Mouse (Mus musculus) 416B (cell line): ENCODE results near the gene Tsc22d3.
"Not testable (repeated sequence)": the region's sequence is repeated elsewhere in the genome, so short reads cannot be mapped to it uniquely, and the experiment has no call there.

Source experiments
- DNase-seq: peaks from one replicate; pipeline ENCODE4 v3.0.0; 2011; ENCODE audit warnings: low read depth

The Tsc22d3 gene

DNA sequence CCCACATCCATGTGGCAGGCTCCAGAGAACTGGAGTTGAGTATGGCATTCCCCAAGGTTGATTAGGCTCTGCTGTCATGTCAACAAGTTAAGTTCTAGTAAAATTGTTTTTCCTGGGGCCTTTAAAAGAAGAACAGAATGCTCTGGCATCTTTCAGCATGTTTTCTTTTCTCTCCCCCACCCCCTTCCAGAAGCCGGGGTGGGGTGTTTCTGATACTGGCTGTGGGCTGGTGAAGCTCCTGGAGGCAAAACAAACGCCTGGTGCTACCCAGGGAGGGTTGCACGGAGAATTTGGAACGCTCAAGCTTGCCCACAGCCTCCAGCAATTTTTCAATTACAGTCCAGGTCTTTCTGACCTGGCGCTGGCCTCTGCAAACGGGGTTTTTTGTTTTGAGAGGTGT lies 73.2 kb downstream of the Tsc22d3 start:
- no peak for DNase-seq

GRCm38 (mm10) chrX:140526253-140526618 lies 74.2 kb downstream of the Tsc22d3 start:
- DNase-seq, result no peak

GRCm38 (mm10) chrX:140525604-140526252 lies 74.7 kb downstream of the Tsc22d3 start:
- DNase-seq, result no peak

- DNase-seq, result no peak
These were observed 76.2 kb downstream of the Tsc22d3 start for GRCm38 (mm10) chrX:140524231-140524630.

DNA sequence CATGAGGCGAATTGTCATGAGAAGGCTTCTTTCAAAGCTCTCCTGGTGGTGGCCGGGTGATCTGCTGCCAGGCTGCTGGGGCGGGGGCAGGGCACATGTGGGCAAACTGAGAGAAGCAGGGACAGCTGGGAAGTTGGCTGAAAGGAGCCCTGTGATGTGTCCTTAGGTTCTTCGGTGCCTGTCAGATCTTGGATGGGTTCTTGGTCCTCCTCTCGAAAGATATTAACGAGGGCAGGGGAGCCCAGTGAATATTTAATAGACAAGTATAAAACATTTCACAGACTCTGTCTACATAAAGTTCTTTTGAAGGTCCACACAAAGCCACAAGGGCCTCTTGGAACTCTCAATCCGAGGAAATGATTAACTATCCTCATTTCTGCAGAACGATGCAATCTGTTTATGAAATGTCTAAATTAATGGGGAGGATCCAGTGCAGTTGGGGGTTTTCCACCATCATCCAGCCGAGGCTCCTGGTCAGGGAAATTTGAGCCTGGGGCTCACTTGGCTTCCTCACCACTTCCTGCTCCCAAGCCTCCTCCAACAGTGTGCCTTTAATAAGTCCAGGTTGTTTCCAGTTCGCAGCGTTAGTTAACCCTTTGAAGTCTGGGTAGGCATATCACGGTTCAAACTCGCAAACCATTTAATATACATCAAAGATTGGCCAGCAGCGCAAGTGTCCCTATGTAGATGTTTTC lies 78.2 kb downstream of the Tsc22d3 start:
- DNase-seq, result peak; percentile 50

GRCm38 (mm10) chrX:140520146-140521102 lies 80.0 kb downstream of the Tsc22d3 start:
- peak; percentile 97 for DNase-seq

DNA sequence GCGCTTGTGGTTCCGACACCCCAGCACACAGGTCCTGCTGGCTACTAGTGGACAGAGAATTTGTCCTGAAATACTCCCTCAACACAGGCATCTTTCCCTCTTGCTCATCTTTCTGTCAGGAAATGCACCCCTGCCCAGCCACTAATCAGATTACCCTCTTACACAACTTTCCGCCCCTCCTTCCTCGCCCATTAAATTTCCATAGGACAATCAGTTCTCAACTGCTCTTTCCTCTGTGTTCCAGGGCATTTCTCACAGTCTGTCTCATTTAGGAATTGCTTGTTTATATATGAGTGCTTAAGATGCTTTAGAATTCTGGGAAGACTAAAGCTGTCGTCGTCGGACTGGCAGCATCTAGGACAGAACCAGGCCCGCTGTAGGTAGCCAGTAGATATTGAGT lies 82.1 kb downstream of the Tsc22d3 start:
- no peak for DNase-seq

DNA sequence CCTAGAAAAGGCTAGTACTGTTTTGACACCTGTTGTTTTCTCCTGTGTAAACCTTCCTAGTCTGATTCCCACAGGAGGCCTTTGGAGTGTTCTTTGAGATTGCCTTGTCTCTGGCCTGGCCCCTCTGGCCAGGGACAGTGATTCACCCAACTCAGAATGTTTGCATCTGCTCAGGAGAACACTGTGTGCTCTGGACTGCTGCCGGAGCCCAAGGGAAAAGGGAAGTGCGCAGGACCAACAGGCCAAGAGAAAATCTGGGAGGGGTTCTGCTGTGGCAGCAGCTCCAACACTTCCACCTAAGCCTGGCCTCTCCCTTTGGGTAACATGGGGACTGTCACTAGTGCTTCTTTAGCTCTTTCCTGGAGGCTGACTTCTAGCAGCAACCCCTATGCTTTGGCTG lies 87.1 kb downstream of the Tsc22d3 start:
- no peak for DNase-seq

DNA sequence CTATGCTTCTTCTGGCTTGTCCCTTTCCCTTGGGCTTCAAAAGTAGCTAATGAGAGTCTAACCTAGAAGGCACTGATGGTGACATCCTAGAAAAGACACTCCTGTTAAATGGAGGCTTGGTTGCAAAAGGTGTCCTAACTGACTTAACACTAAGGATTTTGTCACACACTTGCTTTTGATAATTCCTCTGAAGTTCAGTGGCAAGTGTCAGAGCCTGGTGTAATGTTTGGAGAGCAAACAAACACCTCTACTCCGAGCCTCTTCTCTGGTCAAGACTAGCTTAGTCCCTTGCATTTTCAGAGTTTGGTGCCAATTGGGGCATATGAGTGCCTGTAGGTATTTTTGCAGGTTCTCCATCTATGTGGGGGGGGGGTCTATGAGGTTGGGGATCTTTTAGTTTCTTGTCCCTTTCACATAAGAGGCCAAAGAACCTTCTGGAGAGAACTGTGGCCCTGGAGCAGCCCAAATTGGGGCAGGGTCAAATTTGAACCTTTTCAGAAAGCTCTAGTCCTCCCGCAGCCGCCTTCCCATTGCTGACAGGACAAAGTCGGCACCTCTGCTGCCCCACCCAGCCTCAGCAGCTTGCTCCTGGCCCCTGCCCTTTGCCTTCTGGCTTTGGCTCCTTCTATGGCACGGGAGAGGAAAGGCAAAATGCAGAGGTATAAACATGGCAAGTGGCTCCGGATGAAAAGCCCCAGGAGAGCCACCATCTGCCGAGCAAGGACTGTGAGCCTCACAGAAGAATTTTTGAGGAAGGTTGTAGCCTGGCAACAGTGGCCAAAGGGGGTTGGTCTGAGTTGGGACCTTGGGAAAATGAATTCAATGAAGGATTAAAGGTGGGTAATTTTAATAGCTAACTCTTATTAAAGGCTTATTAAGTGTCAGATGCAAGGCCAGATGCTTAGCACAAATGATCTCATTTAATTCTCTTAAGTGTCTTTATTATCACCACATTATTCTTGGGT lies 88.5 kb downstream of the Tsc22d3 start:
- DNase-seq, result no peak

DNA sequence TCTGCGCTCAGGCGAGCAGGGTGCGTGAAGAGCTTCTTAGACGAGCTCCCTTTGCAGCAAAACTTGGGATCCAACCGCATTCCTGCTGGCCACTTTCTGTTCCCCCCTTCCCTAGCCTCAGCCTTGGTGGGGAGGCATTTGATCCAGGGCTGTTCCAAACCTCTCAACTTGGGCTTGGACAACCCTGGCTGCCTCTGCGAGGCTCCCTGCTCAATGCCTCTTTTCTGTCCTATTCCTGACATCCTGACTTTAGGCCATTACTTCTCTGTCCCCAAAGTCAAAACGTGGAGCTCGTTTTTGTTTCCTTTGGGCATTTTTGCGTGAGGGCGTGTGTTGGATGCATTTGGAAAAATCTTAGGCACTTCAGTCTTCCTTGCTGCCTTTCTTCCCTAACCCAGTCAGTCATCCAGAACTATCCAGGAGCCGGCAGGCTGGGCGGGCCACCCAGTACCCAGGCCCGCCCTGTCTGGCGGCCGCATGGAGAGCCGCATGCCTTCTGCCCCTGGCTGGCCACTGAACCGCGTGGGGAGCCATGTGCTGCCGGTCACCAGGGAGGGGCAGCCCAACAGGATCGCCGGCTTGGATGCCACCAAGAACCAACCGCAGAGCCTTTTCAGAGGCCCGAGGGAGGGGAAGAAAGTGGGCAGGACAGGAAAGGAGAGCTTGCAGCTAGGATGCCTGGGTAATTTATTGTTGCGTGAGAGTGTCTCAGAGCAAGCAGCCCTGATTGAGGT lies 89.6 kb downstream of the Tsc22d3 start:
- no peak for DNase-seq

DNA sequence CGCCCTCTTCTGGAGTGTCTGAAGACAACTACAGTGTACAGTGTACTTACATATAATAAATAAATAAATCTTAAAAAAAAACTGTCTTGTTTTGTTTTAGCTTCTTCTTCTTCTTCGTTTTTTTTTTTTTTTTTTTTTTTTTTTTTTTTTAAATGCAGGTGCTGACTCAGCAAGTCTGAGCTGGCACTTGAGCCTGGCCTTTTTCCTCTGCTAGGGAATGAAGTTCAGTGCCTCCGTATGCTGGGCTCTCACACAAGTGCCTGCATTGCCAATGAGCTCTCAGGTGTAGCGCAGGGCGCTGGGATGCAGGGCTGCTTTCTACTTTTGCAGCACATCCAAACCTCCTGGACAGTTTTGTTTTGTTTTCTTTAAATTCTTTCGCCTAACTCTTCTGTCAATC lies 90.6 kb downstream of the Tsc22d3 start:
- DNase-seq, result no peak

- not testable (repeated sequence) for DNase-seq
These were observed 91.7 kb downstream of the Tsc22d3 start for GRCm38 (mm10) chrX:140508791-140509190.

- DNase-seq, result no peak
These were observed 93.1 kb downstream of the Tsc22d3 start for GRCm38 (mm10) chrX:140507377-140507776.

GRCm38 (mm10) chrX:140506436-140507180 lies 93.9 kb downstream of the Tsc22d3 start:
- DNase-seq, result peak; percentile 59

- peak; percentile 89 for DNase-seq
These were observed 94.8 kb downstream of the Tsc22d3 start for GRCm38 (mm10) chrX:140505497-140506238.

GRCm38 (mm10) chrX:140503905-140504304 lies 96.6 kb downstream of the Tsc22d3 start:
- peak; percentile 91 for DNase-seq

GRCm38 (mm10) chrX:140501401-140502301 lies 98.8 kb downstream of the Tsc22d3 start:
- no peak for DNase-seq

DNA sequence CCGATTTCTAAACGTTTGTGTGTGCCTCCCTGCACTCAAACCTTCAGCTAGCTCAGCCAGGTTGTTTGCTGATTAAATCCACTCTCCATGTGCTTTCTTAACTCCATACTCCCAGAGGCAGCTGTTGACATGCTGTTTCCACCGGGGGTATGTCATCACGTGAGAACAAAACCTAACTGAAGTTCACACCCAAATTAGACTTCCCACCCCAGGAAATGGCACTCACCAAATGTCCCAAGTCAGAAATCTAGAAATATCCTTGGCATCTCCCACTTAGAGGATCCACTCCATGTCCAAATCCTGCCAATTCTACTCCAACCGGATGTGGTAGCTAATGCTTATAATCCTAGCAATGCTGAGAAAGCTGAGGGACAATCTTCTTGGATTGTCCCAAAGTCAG lies 100.2 kb downstream of the Tsc22d3 start:
- no peak for DNase-seq
